Mouse (Mus musculus): Measurements from ENCODE around the gene Kif22. TPM values are rescaled to one million over a fixed set of nuclear protein-coding genes. Genes with fewer than 3 reads are reported as not detected.

Gene Kif22
- total RNA-seq, 2 experiments from 2014 or later: 21.7 to 26.2 TPM

GRCm38 (mm10) chr7:127055026-127055585, 12.8 kb upstream of the Kif22 start:
- no peak for DNase-seq (ENCODE audit: low spot score in 2 of 2)

GRCm38 (mm10) chr7:127031244-127031643, 11.0 kb downstream of the Kif22 start:
- DNase-seq (ENCODE audit: low spot score in 2 of 2): no peak

- DNase-seq (ENCODE audit: low spot score in 2 of 2): no peak
These were observed 12.1 kb downstream of the Kif22 start for GRCm38 (mm10) chr7:127030172-127030571.

GRCm38 (mm10) chr7:127027885-127028284, 14.4 kb downstream of the Kif22 start:
- no peak for DNase-seq (ENCODE audit: low spot score in 2 of 2)

- DNase-seq (ENCODE audit: low spot score in 2 of 2): peak; percentile 99 to 100
These were observed 15.1 kb downstream of the Kif22 start, which contains the start of gene Maz for GRCm38 (mm10) chr7:127026984-127027726. Gene Maz, minus strand, starts transcription at chr7:127027037.

GRCm38 (mm10) chr7:127026616-127026983, 15.7 kb downstream of the Kif22 start:
- DNase-seq (ENCODE audit: low spot score in 2 of 2): peak; percentile 87

- DNase-seq (ENCODE audit: low spot score in 2 of 2): peak; percentile 64 to 74
These were observed 16.1 kb downstream of the Kif22 start for GRCm38 (mm10) chr7:127026161-127026600.

- DNase-seq (ENCODE audit: low spot score in 2 of 2): peak; percentile 40 to 66
These were observed 16.6 kb downstream of the Kif22 start for GRCm38 (mm10) chr7:127025556-127026160.

GRCm38 (mm10) chr7:127024755-127025555, 17.3 kb downstream of the Kif22 start:
- DNase-seq (ENCODE audit: low spot score in 2 of 2): peak; percentile 36 to 80

GRCm38 (mm10) chr7:127023896-127024690, 18.2 kb downstream of the Kif22 start:
- no peak for DNase-seq (ENCODE audit: low spot score in 2 of 2)

GRCm38 (mm10) chr7:127023272-127023691, 19.0 kb downstream of the Kif22 start:
- no peak for DNase-seq (ENCODE audit: low spot score in 2 of 2)

GRCm38 (mm10) chr7:127022528-127023271, 19.6 kb downstream of the Kif22 start:
- no peak for DNase-seq (ENCODE audit: low spot score in 2 of 2)

GRCm38 (mm10) chr7:127021563-127022527, 20.4 kb downstream of the Kif22 start:
- no peak for DNase-seq (ENCODE audit: low spot score in 2 of 2)

- DNase-seq (ENCODE audit: low spot score in 2 of 2): peak; percentile 46 to 63
These were observed 21.2 kb downstream of the Kif22 start, which contains the start of the genes Gm42742 and Prrt2 for GRCm38 (mm10) chr7:127020901-127021562. Gene Gm42742, minus strand, starts transcription at chr7:127021097. Gene Prrt2, minus strand, starts transcription at chr7:127021211.

GRCm38 (mm10) chr7:127020491-127020890, 21.8 kb downstream of the Kif22 start:
- no peak for DNase-seq (ENCODE audit: low spot score in 2 of 2)

- DNase-seq (ENCODE audit: low spot score in 2 of 2): no peak
These were observed 22.2 kb downstream of the Kif22 start for GRCm38 (mm10) chr7:127020031-127020430.

GRCm38 (mm10) chr7:127019306-127019960, 22.8 kb downstream of the Kif22 start:
- DNase-seq (ENCODE audit: low spot score in 2 of 2): no peak
